Mouse (Mus musculus) heart, embryonic 14.5 days (tissue): ENCODE data around the gene Ccdc158. TPM values are rescaled to one million over a fixed set of nuclear protein-coding genes. Genes with fewer than 3 reads are reported as not detected.

ENCODE experiments used
- ATAC-seq: fragments of 200-750 bp; cut with Nextera tagmentation; 2 replicates; pipeline ENCODE4 v1.8.0; 2017; ENCODE audit warnings: low read depth, moderate TSS enrichment; ENCODE audit not compliant: insufficient number of reproducible peaks, insufficient read depth, low FRiP score
- H3K27ac ChIP-seq, 2 experiments: fragments of 200-500 bp in 1 of 2; fragments of 300-500 bp in 1 of 2; sonication (generic) in 1 of 2; replicated peaks in 1 of 2; 2 replicates each; pipeline ENCODE4 v1.5.1; 2012 to 2014; ENCODE audit warnings: low read depth in 2 of 2, low read length in 2 of 2, control low read depth in 1 of 2, mild to moderate bottlenecking in 1 of 2, mixed read lengths in 1 of 2; ENCODE audit not compliant: control insufficient read depth in 1 of 2, insufficient read depth in 1 of 2
- H3K27me3 ChIP-seq: fragments of 300-500 bp; sonication (generic); 2 replicates; pipeline ENCODE4 v1.6.1; 2014; ENCODE audit warnings: mild to moderate bottlenecking, low read length, control low read depth; ENCODE audit not compliant: control insufficient read depth, insufficient read depth
- H3K36me3 ChIP-seq: fragments of 300-500 bp; sonication (generic); 2 replicates; pipeline ENCODE4 v1.6.1; 2014; ENCODE audit warnings: mild to moderate bottlenecking, control low read depth, low read length, mixed read lengths; ENCODE audit not compliant: control insufficient read depth, insufficient read depth
- H3K4me1 ChIP-seq, 2 experiments: fragments of 200-500 bp in 1 of 2; fragments of 300-500 bp in 1 of 2; sonication (generic) in 1 of 2; 2 replicates each; pipeline ENCODE4 v1.6.1; 2012 to 2014; ENCODE audit warnings: low read length in 2 of 2, control low read depth in 1 of 2, mixed read lengths in 1 of 2; ENCODE audit not compliant: control insufficient read depth in 2 of 2, insufficient read depth in 2 of 2
- H3K4me2 ChIP-seq: fragments of 300-500 bp; sonication (generic); 2 replicates; pipeline ENCODE4 v1.6.1; 2014; ENCODE audit warnings: mild to moderate bottlenecking, low read length
- H3K4me3 ChIP-seq, 2 experiments: fragments of 200-500 bp in 1 of 2; fragments of 300-500 bp in 1 of 2; sonication (generic) in 1 of 2; 2 replicates each; pipeline ENCODE4 v1.5.1; 2012 to 2014; ENCODE audit warnings: low read length in 2 of 2, mild to moderate bottlenecking in 2 of 2, control low read depth in 1 of 2, low read depth in 1 of 2, moderate library complexity in 1 of 2; ENCODE audit not compliant: control insufficient read depth in 1 of 2, insufficient read depth in 1 of 2
- H3K9ac ChIP-seq: fragments of 300-500 bp; sonication (generic); 2 replicates; pipeline ENCODE4 v1.6.1; 2014; ENCODE audit warnings: mild to moderate bottlenecking, low read length
- H3K9me3 ChIP-seq: fragments of 300-500 bp; sonication (generic); 2 replicates; pipeline ENCODE4 v1.6.1; 2016; ENCODE audit warnings: low read length, control low read depth; ENCODE audit not compliant: control insufficient read depth
- WGBS: fragments of 180-500 bp; shearing (Covaris S2); extraction: QIAGEN DNeasy Blood & Tissue Kit; methylation state at CpG from one replicate; pipeline ENCODE4 v1.1.7; 2014; 5-methylcytosine and 5-hydroxymethylcytosine counted together
- polyA plus RNA-seq: library from polyadenylated mRNA; unstranded; fragments of >200 nt; fragmentation: Nextera tagmentation; extraction: Ambion mirVana; gene quantifications from 2 replicates; pipeline ENCODE4 v1.2.1, GENCODE M21; 2014

Ccdc158 gene
- polyA plus RNA-seq, 1 experiment from 2014 or later, result 0.96 TPM

GRCm38 (mm10) chr5:92612756-92613155, 62.3 kb downstream of the Ccdc158 start:
- H3K4me2 ChIP-seq, result no peak overlapping the region
- 87% methylated on average over 4 of the region's 4 CpGs for WGBS
- no peaks in the 10 kb centered on the region for H3K27me3 ChIP-seq
- no peaks in the 10 kb centered on the region for H3K36me3 ChIP-seq
- H3K9me3 ChIP-seq, result no peaks in the 10 kb centered on the region
- no peak for ATAC-seq
- no peaks in the 10 kb centered on the region for H3K4me1 ChIP-seq
- H3K4me3 ChIP-seq, result no peak overlapping the region
- no peak overlapping the region for H3K27ac ChIP-seq
- no peak overlapping the region for H3K9ac ChIP-seq

- peaks cover 22% of the 10 kb centered on the region for H3K36me3 ChIP-seq
- H3K4me1 ChIP-seq, result peaks cover 10 to 14% of the 10 kb centered on the region in 2 experiments
- no peak overlapping the region for H3K9ac ChIP-seq
- no peak overlapping the region for H3K27ac ChIP-seq
- 83% methylated on average over 5 of the region's 5 CpGs for WGBS
- H3K27me3 ChIP-seq, result no peaks in the 10 kb centered on the region
- H3K9me3 ChIP-seq, result no peaks in the 10 kb centered on the region
- no peak for ATAC-seq
- no peak overlapping the region for H3K4me3 ChIP-seq
- no peak overlapping the region for H3K4me2 ChIP-seq
These were observed 67.4 kb downstream of the Ccdc158 start for GRCm38 (mm10) chr5:92607492-92608229.

- no peaks in the 10 kb centered on the region for H3K9me3 ChIP-seq
- ATAC-seq, result no peak
- H3K4me2 ChIP-seq, result peak overlapping the region; percentile 85
- peaks cover 10 to 14% of the 10 kb centered on the region in 2 experiments for H3K4me1 ChIP-seq
- H3K9ac ChIP-seq, result peak overlapping the region; percentile 96
- peak overlapping the region; percentile 11 to 52; a peak in 3 of 4 replicates for H3K27ac ChIP-seq
- WGBS, result 42% methylated on average over 10 of the region's 10 CpGs
- no peaks in the 10 kb centered on the region; the same call in 1 of the 2 replicates for H3K27me3 ChIP-seq
- H3K4me3 ChIP-seq, result peak overlapping the region; percentile 25 to 84
- H3K36me3 ChIP-seq, result peaks cover 22% of the 10 kb centered on the region
These were observed 70.4 kb downstream of the Ccdc158 start for GRCm38 (mm10) chr5:92604452-92605247.

GRCm38 (mm10) chr5:92602691-92603690, 72.1 kb downstream of the Ccdc158 start, which contains the start of gene Stbd1:
Stbd1 (plus strand) TSS chr5:92603041.
- peaks cover 22% of the 10 kb centered on the region for H3K36me3 ChIP-seq
- WGBS, result under 1% methylated on average over 60 of the region's 69 CpGs
- H3K9ac ChIP-seq, result peak within 1 kb of the TSS; percentile 96

GRCm38 (mm10) chr5:92599030-92599429, 76.0 kb downstream of the Ccdc158 start:
- no peak overlapping the region for H3K4me3 ChIP-seq
- H3K27ac ChIP-seq, result no peak overlapping the region
- no peaks in the 10 kb centered on the region for H3K4me1 ChIP-seq
- H3K27me3 ChIP-seq, result no peaks in the 10 kb centered on the region; the same call in 1 of the 2 replicates
- 75% methylated on average over 10 of the region's 10 CpGs for WGBS
- H3K9ac ChIP-seq, result no peak overlapping the region
- ATAC-seq, result no peak
- H3K9me3 ChIP-seq, result no peaks in the 10 kb centered on the region
- no peak overlapping the region for H3K4me2 ChIP-seq
- H3K36me3 ChIP-seq, result no peaks in the 10 kb centered on the region

More at GRCm38 (mm10) chr5:92602691-92603690, 72.1 kb downstream of the Ccdc158 start, which contains the start of gene Stbd1:
- H3K4me2 ChIP-seq, result peak within 1 kb of the TSS; percentile 85
- peak; percentile 89 for ATAC-seq
- H3K27ac ChIP-seq, result peak within 1 kb of the TSS; percentile 61 to 86
- H3K27me3 ChIP-seq, result no peaks in the 10 kb centered on the region; the same call in 1 of the 2 replicates
- H3K9me3 ChIP-seq, result no peaks in the 10 kb centered on the region
- peak within 1 kb of the TSS; percentile 84 to 87 for H3K4me3 ChIP-seq
- H3K4me1 ChIP-seq, result peaks cover 10 to 14% of the 10 kb centered on the region in 2 experiments

- WGBS, result 86% methylated on average over 8 of the region's 8 CpGs
- Histone ChIP-seq H3K9me3 (no peaks in the 10 kb centered on the region), H3K27me3 (no peaks in the 10 kb centered on the region; the same call in 1 of the 2 replicates), H3K4me2 (no peak overlapping the region), H3K36me3 (no peaks in the 10 kb centered on the region), H3K9ac (no peak overlapping the region), H3K4me3 (no peak overlapping the region), H3K27ac (no peak overlapping the region), H3K4me1 (no peaks in the 10 kb centered on the region)
- no peak for ATAC-seq
These were observed 78.2 kb downstream of the Ccdc158 start for GRCm38 (mm10) chr5:92596865-92597264.

GRCm38 (mm10) chr5:92595026-92595425, 80.0 kb downstream of the Ccdc158 start:
- no peak overlapping the region for H3K27ac ChIP-seq
- ATAC-seq, result no peak
- H3K4me1 ChIP-seq, result no peaks in the 10 kb centered on the region
- H3K9me3 ChIP-seq, result no peaks in the 10 kb centered on the region
- H3K27me3 ChIP-seq, result no peaks in the 10 kb centered on the region
- 48% methylated on average over 5 of the region's 5 CpGs for WGBS
- H3K4me2 ChIP-seq, result no peak overlapping the region
- no peak overlapping the region for H3K9ac ChIP-seq
- H3K36me3 ChIP-seq, result no peaks in the 10 kb centered on the region
- no peak overlapping the region for H3K4me3 ChIP-seq
